Mouse (Mus musculus): ENCODE data around the gene H2-K1.
"Not testable (repeated sequence)": the region's sequence is repeated elsewhere in the genome, so short reads cannot be mapped to it uniquely, and the experiment has no call there.

DNA sequence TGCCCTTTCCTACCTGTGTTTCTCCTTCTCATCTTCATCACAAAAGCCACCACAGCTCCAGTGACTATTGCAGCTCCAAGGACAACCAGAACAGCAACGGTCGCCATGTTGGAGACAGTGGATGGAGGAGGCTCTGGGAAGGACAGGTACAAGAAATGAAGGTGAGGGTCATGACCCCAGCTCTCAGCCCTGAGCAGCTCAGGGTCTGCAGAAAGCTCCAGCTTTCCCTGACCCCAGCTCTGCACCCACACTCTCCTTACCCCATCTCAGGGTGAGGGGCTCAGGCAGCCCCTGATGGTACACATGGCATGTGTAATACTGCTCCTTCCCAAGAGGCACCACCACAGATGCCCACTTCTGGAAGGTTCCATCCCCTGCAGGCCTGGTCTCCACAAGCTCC is 3.1 kb downstream of the H2-K1 start:
- not testable (repeated sequence) for TF ChIP-seq CTCF, POLR2A (IDR thresholded peaks at IDR 0.05; ENCODE audit: extremely low read depth, insufficient read depth, low read length)
